Mouse (Mus musculus) heart, adult 2 months (tissue): ENCODE results near the gene Map3k10.

ENCODE experiments used
- CTCF ChIP-seq: fragments of 200-600 bp; IDR thresholded peaks from 2 replicates; pipeline ENCODE4 v1.8.1; 2022; ENCODE audit warnings: antibody characterized with exemption, mild to moderate bottlenecking, moderate library complexity
- EP300 ChIP-seq: fragments of 200-500 bp; IDR thresholded peaks from 2 replicates; pipeline ENCODE4 v1.6.1; 2011; ENCODE audit warnings: low read depth, low read length, control low read depth; ENCODE audit not compliant: insufficient read depth
- POLR2A ChIP-seq: fragments of 200-500 bp; IDR thresholded peaks from 2 replicates; pipeline ENCODE4 v1.6.1; 2011; ENCODE audit warnings: mild to moderate bottlenecking, low read depth, low read length, control low read depth; ENCODE audit not compliant: insufficient read depth

DNA sequence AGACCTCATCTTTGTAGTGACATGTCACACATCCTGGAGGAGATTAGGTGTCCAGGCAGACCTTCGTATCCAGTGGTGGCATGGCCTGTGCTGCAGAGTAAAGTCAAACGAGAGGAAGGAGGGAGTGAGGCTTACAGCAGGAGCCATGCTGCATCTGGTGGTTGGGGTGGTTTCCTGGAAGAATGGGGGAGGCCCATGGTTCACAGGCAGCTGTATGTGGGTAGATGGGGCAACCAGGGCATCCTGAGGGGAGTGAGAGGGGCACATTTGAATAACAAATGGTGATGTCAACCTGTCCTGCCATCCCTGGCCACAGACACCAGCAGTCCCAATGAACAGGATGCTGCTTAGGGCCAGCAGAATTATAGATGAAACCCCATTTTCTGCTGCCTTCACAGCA, 64.7 kb downstream of the Map3k10 start:
- TF ChIP-seq CTCF (no peak), POLR2A (no peak), EP300 (no peak)
